Mouse (Mus musculus) embryonic facial prominence, embryonic 12.5 days (tissue): ENCODE results near the gene Osbpl10. TPM values are rescaled to one million over a fixed set of nuclear protein-coding genes. Genes with fewer than 3 reads are reported as not detected.
"Not testable (repeated sequence)": the region's sequence is repeated elsewhere in the genome, so short reads cannot be mapped to it uniquely, and the experiment has no call there.

Source experiments
- ATAC-seq: fragments of 200-750 bp; cut with Nextera tagmentation; 2 replicates; pipeline ENCODE4 v1.8.0; 2017; ENCODE audit not compliant: insufficient number of reproducible peaks, insufficient read depth, low FRiP score, low TSS enrichment
- H3K27ac ChIP-seq: fragments of 300-500 bp; sonication (generic); 2 replicates; pipeline ENCODE4 v1.5.1; 2016; ENCODE audit warnings: mild to moderate bottlenecking
- H3K27me3 ChIP-seq: fragments of 300-500 bp; sonication (generic); 2 replicates; pipeline ENCODE4 v1.6.1; 2016; ENCODE audit warnings: mild to moderate bottlenecking, moderate library complexity
- H3K36me3 ChIP-seq: fragments of 300-500 bp; sonication (generic); 2 replicates; pipeline ENCODE4 v1.6.1; 2016; ENCODE audit warnings: mild to moderate bottlenecking
- H3K4me1 ChIP-seq: fragments of 300-500 bp; sonication (generic); 2 replicates; pipeline ENCODE4 v1.6.1; 2016
- H3K4me2 ChIP-seq: fragments of 300-500 bp; sonication (generic); replicated peaks from 2 replicates; pipeline ENCODE4 v1.6.1; 2016; ENCODE audit warnings: mild to moderate bottlenecking, moderate library complexity
- H3K4me3 ChIP-seq: fragments of 300-500 bp; sonication (generic); 2 replicates; pipeline ENCODE4 v1.5.1; 2016; ENCODE audit warnings: mild to moderate bottlenecking
- H3K9ac ChIP-seq: fragments of 300-500 bp; sonication (generic); 2 replicates; pipeline ENCODE4 v1.6.1; 2016; ENCODE audit warnings: mild to moderate bottlenecking, moderate library complexity
- H3K9me3 ChIP-seq: fragments of 300-500 bp; sonication (generic); 2 replicates; pipeline ENCODE4 v1.6.1; 2016; ENCODE audit warnings: mild to moderate bottlenecking, moderate library complexity
- WGBS: fragments of 180-500 bp; shearing (Covaris S2); methylation state at CpG from one replicate; pipeline ENCODE4 v1.1.7; 2016; 5-methylcytosine and 5-hydroxymethylcytosine counted together
- polyA plus RNA-seq: library from polyadenylated mRNA; unstranded; fragments of >200 nt; fragmentation: Nextera tagmentation; extraction: Ambion mirVana; gene quantifications from 2 replicates; pipeline ENCODE4 v1.2.1, GENCODE M21; 2016

The Osbpl10 gene
- polyA plus RNA-seq, 1 experiment from 2014 or later, result 2.9 TPM

DNA sequence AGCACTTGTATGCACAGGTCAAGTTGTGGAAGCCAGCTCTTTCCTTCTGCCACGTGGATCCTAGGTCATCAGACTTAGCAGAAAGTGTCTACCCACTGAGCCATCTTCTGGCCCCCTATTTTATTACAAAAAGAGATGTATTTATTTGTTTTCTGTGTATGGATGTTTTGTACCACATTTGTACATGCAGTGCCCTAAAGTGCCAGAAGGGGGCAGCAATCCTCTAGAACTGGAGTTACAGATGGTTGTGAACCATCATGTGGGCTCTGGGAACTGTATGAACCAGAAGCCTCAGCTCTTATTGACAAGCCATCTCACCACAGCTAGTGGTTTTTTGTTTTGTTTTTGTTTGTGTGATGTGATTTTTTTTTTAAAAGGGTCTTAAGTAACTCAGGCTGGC, 25.5 kb upstream of the Osbpl10 start:
- Histone ChIP-seq H3K27ac (no peak overlapping the region), H3K4me2 (no peak overlapping the region), H3K9ac (no peak overlapping the region), H3K27me3 (no peaks in the 10 kb centered on the region), H3K4me1 (no peaks in the 10 kb centered on the region), H3K9me3 (no peaks in the 10 kb centered on the region), H3K4me3 (no peak overlapping the region), H3K36me3 (no peaks in the 10 kb centered on the region)
- ATAC-seq, result no peak
- 35% methylated on average over 1 of the region's 1 CpGs for WGBS

DNA sequence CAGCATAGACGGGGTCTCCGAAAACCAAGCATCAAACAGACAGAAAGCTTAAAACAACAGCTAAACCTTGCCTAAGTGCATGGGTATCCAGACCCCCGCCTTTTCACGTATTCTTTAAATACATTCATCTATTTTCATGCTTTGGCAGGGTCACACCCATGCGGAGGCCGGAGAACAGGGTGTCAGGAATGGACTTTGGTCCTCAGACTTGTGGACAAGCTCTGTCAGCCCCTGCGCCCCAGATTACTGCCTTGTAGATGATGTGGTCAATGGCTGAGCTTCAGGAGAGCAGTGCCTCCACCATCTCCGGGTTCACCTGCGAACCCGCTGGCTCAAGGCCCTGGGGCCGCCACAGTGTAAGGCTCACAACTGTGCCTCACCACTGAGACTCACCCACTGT, 23.0 kb upstream of the Osbpl10 start:
- Histone ChIP-seq H3K36me3 (no peaks in the 10 kb centered on the region), H3K9ac (no peak overlapping the region), H3K4me1 (no peaks in the 10 kb centered on the region), H3K4me3 (no peak overlapping the region), H3K9me3 (no peaks in the 10 kb centered on the region), H3K27ac (no peak overlapping the region), H3K27me3 (no peaks in the 10 kb centered on the region), H3K4me2 (no peak overlapping the region)
- WGBS, result 89% methylated on average over 11 of the region's 11 CpGs
- no peak for ATAC-seq

DNA sequence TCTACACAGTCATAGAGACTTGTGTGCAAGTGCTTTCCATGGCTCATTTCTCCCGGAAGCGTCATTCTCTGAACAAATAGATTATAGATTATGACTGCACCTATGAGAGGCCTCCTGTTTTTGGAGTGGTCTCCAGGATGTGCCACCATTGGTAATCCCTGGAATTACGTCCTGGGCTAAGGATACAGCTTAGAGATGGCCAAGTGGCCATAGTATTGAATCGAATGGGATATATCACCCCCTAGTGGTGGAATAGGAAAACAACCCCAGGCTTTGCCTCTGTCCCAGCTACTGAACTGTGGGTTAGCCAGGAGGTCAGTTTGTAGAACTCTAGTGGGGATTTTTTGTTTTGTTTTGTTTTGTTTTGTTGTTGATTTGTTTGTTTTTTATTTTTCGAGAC, 21.4 kb upstream of the Osbpl10 start:
- Histone ChIP-seq H3K36me3 (no peaks in the 10 kb centered on the region), H3K9me3 (no peaks in the 10 kb centered on the region), H3K4me3 (no peak overlapping the region), H3K9ac (no peak overlapping the region), H3K27me3 (no peaks in the 10 kb centered on the region), H3K27ac (no peak overlapping the region), H3K4me1 (no peaks in the 10 kb centered on the region), H3K4me2 (no peak overlapping the region)
- no peak for ATAC-seq
- WGBS, result 37% methylated on average over 5 of the region's 5 CpGs

- ATAC-seq, result no peak
- Histone ChIP-seq H3K4me3 (no peak overlapping the region), H3K27ac (no peak overlapping the region), H3K27me3 (no peaks in the 10 kb centered on the region), H3K9ac (no peak overlapping the region), H3K4me2 (no peak overlapping the region), H3K36me3 (no peaks in the 10 kb centered on the region), H3K9me3 (no peaks in the 10 kb centered on the region), H3K4me1 (no peaks in the 10 kb centered on the region)
- 71% methylated on average over 4 of the region's 4 CpGs for WGBS
Measured at GRCm38 (mm10) chr9:114960043-114960789, 18.2 kb upstream of the Osbpl10 start.

DNA sequence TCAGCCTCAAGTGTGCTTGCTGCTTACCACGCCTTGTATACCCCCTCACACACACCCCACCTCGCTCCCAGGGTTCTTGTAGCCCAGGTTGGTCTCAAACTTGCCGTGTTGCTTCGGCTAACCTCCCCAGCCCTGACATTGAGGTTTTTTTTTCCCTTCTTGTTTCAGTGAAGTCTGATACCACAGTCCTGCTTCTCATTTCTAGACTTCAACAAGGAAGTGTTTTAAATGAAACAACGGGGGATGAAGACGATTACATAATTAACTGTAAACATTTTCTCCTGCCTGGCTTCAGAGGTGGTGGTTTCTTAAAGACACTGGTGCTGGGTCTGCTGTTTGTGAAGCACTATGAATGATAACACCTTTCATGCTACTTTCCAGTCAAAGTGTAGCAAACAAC, 17.5 kb upstream of the Osbpl10 start:
- H3K4me2 ChIP-seq, result no peak overlapping the region
- H3K4me1 ChIP-seq, result no peaks in the 10 kb centered on the region
- 68% methylated on average over 6 of the region's 6 CpGs for WGBS
- H3K27me3 ChIP-seq, result no peaks in the 10 kb centered on the region
- no peak for ATAC-seq
- H3K36me3 ChIP-seq, result no peaks in the 10 kb centered on the region
- 0 out of 2 replicates have a peak, but pooled peaks cover 2% of the 10 kb centered on the region for H3K9me3 ChIP-seq
- no peak overlapping the region for H3K9ac ChIP-seq
- no peak overlapping the region for H3K4me3 ChIP-seq
- no peak overlapping the region for H3K27ac ChIP-seq

- no peak overlapping the region for H3K27ac ChIP-seq
- H3K4me1 ChIP-seq, result no peaks in the 10 kb centered on the region
- no peak overlapping the region for H3K4me2 ChIP-seq
- no peaks in the 10 kb centered on the region for H3K36me3 ChIP-seq
- H3K9ac ChIP-seq, result no peak overlapping the region
- no peak overlapping the region for H3K4me3 ChIP-seq
- 69% methylated on average over 3 of the region's 3 CpGs for WGBS
- H3K9me3 ChIP-seq, result 0 out of 2 replicates have a peak, but pooled peaks cover 3% of the 10 kb centered on the region
- ATAC-seq, result no peak
- no peaks in the 10 kb centered on the region for H3K27me3 ChIP-seq
Measured at GRCm38 (mm10) chr9:114964093-114964492, 14.3 kb upstream of the Osbpl10 start.

- not testable (repeated sequence) for H3K9me3 ChIP-seq, H3K36me3 ChIP-seq, H3K4me2 ChIP-seq, H3K4me3 ChIP-seq, H3K4me1 ChIP-seq, H3K9ac ChIP-seq, H3K27ac ChIP-seq, ATAC-seq, H3K27me3 ChIP-seq
- 77% methylated on average over 7 of the region's 7 CpGs for WGBS
Measured at GRCm38 (mm10) chr9:114966286-114966685, 12.1 kb upstream of the Osbpl10 start.

GRCm38 (mm10) chr9:114977461-114978280, 698 bp upstream of the Osbpl10 start:
- peak overlapping the region; percentile 73 for H3K4me3 ChIP-seq
- peak overlapping the region; percentile 82 for H3K9ac ChIP-seq
- H3K4me2 ChIP-seq, result peak overlapping the region; percentile 90
- WGBS, result 9% methylated on average over 31 of the region's 31 CpGs
- ATAC-seq, result no peak; the same call in 1 of the 2 replicates
- H3K9me3 ChIP-seq, result no peaks in the 10 kb centered on the region
- H3K27ac ChIP-seq, result peak overlapping the region; percentile 78; the same call in 1 of the 2 replicates
- H3K36me3 ChIP-seq, result no peaks in the 10 kb centered on the region
- peaks cover 14% of the 10 kb centered on the region; the same call in 1 of the 2 replicates for H3K4me1 ChIP-seq
- H3K27me3 ChIP-seq, result peaks cover 14% of the 10 kb centered on the region

GRCm38 (mm10) chr9:114979969-114980368, 1.6 kb downstream of the Osbpl10 start:
- Histone ChIP-seq H3K9me3 (no peaks in the 10 kb centered on the region), H3K4me2 (no peak overlapping the region), H3K27ac (no peak overlapping the region), H3K36me3 (no peaks in the 10 kb centered on the region), H3K4me1 (peaks cover 14% of the 10 kb centered on the region; the same call in 1 of the 2 replicates), H3K9ac (no peak overlapping the region), H3K4me3 (no peak overlapping the region), H3K27me3 (peaks cover 14% of the 10 kb centered on the region)
- 51% methylated on average over 6 of the region's 6 CpGs for WGBS
- ATAC-seq, result no peak

DNA sequence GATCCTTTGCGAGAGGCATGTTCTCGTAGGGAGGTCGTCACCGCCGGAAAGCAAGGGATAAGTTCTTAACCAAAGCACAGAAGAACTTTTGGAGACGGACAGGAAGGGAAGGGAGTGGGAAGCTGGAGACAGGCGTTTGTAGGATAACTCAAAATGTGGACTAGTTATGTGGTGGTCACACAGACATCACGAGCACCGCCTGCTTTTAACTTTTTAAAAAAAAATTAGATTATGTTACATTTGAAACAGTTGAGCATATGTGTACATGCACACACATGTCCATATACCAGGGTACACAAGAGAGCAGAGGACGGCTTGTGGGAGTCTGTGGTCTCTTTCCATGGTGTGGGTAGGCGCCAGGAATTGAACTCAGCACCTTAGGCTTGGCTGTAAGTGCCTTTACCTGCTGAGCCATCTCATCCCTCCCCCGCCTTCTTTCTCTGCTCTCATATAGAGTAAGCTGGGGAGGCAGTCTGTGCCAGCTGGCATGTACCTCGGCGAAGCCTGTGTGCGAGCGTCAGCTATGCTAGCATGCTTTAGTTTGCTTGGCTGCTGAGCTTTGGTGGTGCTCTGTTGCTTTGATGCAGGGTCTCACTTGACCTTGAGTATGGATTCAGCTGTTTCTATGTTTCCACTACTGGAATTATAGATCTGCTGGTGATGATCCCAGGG, 4.5 kb downstream of the Osbpl10 start, which contains the start of gene Rps27rt:
Gene Rps27rt, minus strand, starts transcription at position 51 of the 672 bp plus-strand sequence.
- Histone ChIP-seq H3K9me3 (no peaks in the 10 kb centered on the region), H3K27ac (no peak within 1 kb of the TSS), H3K4me2 (no peak within 1 kb of the TSS), H3K4me3 (no peak within 1 kb of the TSS), H3K36me3 (no peaks in the 10 kb centered on the region), H3K9ac (no peak within 1 kb of the TSS), H3K27me3 (peaks cover 10% of the 10 kb centered on the region), H3K4me1 (peaks cover 12% of the 10 kb centered on the region; the same call in 1 of the 2 replicates)
- ATAC-seq, result no peak
- 92% methylated on average over 16 of the region's 16 CpGs for WGBS

DNA sequence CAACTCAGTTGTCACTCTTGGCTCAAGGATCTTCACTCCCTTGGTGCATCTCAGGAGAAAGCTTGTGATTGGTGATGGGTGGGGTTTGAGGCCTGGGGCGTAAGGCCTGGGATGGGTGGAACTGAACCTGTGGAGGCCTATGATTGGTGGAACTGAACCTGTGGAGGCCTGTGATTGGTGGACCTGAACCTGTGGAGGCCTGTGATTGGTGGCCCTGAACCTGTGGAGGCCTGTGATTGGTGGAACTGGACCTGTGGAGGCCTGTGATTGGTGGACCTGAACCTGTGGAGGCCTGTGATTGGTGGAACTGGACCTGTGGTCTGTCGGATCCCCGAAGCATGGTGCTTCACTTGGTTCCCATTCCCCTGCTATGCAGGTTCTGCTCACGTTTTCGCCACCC, 7.4 kb downstream of the Osbpl10 start:
- Histone ChIP-seq H3K9ac (no peak overlapping the region), H3K27me3 (no peaks in the 10 kb centered on the region), H3K36me3 (no peaks in the 10 kb centered on the region), H3K27ac (no peak overlapping the region), H3K9me3 (no peaks in the 10 kb centered on the region), H3K4me1 (no peaks in the 10 kb centered on the region), H3K4me2 (no peak overlapping the region), H3K4me3 (no peak overlapping the region)
- no peak for ATAC-seq
- WGBS, result 93% methylated on average over 5 of the region's 5 CpGs
